Mouse (Mus musculus): ENCODE data around the gene Klrg1. TPM values are rescaled to one million over a fixed set of nuclear protein-coding genes. Genes with fewer than 3 reads are reported as not detected.

Klrg1 gene
- polyA plus RNA-seq, 1 experiment from 2014 or later = not detected

- Histone ChIP-seq H3K4me2 (replicated peaks; ENCODE audit: low read depth, low read length) (no peak overlapping the region), H3K36me3 (ENCODE audit: insufficient read depth, low read length) (no peaks in the 10 kb centered on the region), H3K9ac (replicated peaks; ENCODE audit: low read depth) (no peak overlapping the region), H3K9me3 (ENCODE audit: low read length) (no peaks in the 10 kb centered on the region), H3K27ac (ENCODE audit: low read length) (no peak overlapping the region), H3K27me3 (replicated peaks; ENCODE audit: insufficient read depth, low read length) (no peaks in the 10 kb centered on the region), H3K4me3 (ENCODE audit: low read depth, low read length) (no peak overlapping the region), H3K4me1 (ENCODE audit: insufficient read depth, low read depth, low read length) (no peaks in the 10 kb centered on the region)
- ATAC-seq (no peak), DNase-seq (ENCODE audit: low spot score) (no peak)
- no peak for TF ChIP-seq EP300 (IDR thresholded peaks at IDR 0.05)
- TF ChIP-seq CTCF (IDR thresholded peaks at IDR 0.05) = no peak
- WGBS = 75% methylated on average over 1 of the region's 1 CpGs
Observed at GRCm38 (mm10) chr6:122302121-122302520, 19.4 kb upstream of the Klrg1 start.

- DNase-seq (ENCODE audit: low spot score) = no peak
- TF ChIP-seq CTCF (IDR thresholded peaks at IDR 0.05) (no peak), EP300 (IDR thresholded peaks at IDR 0.05) (no peak)
- no peak for ATAC-seq
- H3K36me3 ChIP-seq (ENCODE audit: insufficient read depth, low read length) = no peaks in the 10 kb centered on the region
- no peaks in the 10 kb centered on the region for H3K4me1 ChIP-seq (ENCODE audit: insufficient read depth, low read depth, low read length)
- no peak overlapping the region for H3K4me2 ChIP-seq (replicated peaks; ENCODE audit: low read depth, low read length)
- no peak overlapping the region for H3K9ac ChIP-seq (replicated peaks; ENCODE audit: low read depth)
- no peak overlapping the region for H3K4me3 ChIP-seq (ENCODE audit: low read depth, low read length)
- no peaks in the 10 kb centered on the region for H3K9me3 ChIP-seq (ENCODE audit: low read length)
- WGBS = 22% methylated on average over 3 of the region's 3 CpGs
- H3K27ac ChIP-seq (ENCODE audit: low read length) = no peak overlapping the region
- no peaks in the 10 kb centered on the region for H3K27me3 ChIP-seq (replicated peaks; ENCODE audit: insufficient read depth, low read length)
Observed at GRCm38 (mm10) chr6:122299621-122300133, 17.0 kb upstream of the Klrg1 start.

GRCm38 (mm10) chr6:122298223-122298609 lies 15.5 kb upstream of the Klrg1 start:
- H3K27ac ChIP-seq (ENCODE audit: low read length) = no peak overlapping the region
- 45% methylated on average over 4 of the region's 4 CpGs for WGBS
- no peaks in the 10 kb centered on the region for H3K9me3 ChIP-seq (ENCODE audit: low read length)
- ATAC-seq = no peak
- no peak for DNase-seq (ENCODE audit: low spot score)
- H3K4me1 ChIP-seq (ENCODE audit: insufficient read depth, low read depth, low read length) = no peaks in the 10 kb centered on the region
- H3K36me3 ChIP-seq (ENCODE audit: insufficient read depth, low read length) = no peaks in the 10 kb centered on the region
- H3K27me3 ChIP-seq (replicated peaks; ENCODE audit: insufficient read depth, low read length) = no peaks in the 10 kb centered on the region
- no peak overlapping the region for H3K4me3 ChIP-seq (ENCODE audit: low read depth, low read length)
- H3K9ac ChIP-seq (replicated peaks; ENCODE audit: low read depth) = no peak overlapping the region
- no peak overlapping the region for H3K4me2 ChIP-seq (replicated peaks; ENCODE audit: low read depth, low read length)
- TF ChIP-seq EP300 (IDR thresholded peaks at IDR 0.05) = no peak

- 5% methylated on average over 25 of the region's 25 CpGs for WGBS
- no peaks in the 10 kb centered on the region for H3K36me3 ChIP-seq (ENCODE audit: insufficient read depth, low read length)
- no peak; the same call in 1 of the 2 replicates for ATAC-seq
- H3K9ac ChIP-seq (replicated peaks; ENCODE audit: low read depth) = peak overlapping the region; percentile 8; the same call in 1 of the 2 replicates
- H3K4me1 ChIP-seq (ENCODE audit: insufficient read depth, low read depth, low read length) = no peaks in the 10 kb centered on the region
- no peaks in the 10 kb centered on the region for H3K9me3 ChIP-seq (ENCODE audit: low read length)
- no peaks in the 10 kb centered on the region for H3K27me3 ChIP-seq (replicated peaks; ENCODE audit: insufficient read depth, low read length)
- peak; percentile 22 for DNase-seq (ENCODE audit: low spot score)
- no peak overlapping the region for H3K27ac ChIP-seq (ENCODE audit: low read length)
- TF ChIP-seq CTCF (IDR thresholded peaks at IDR 0.05) = no peak
- TF ChIP-seq EP300 (IDR thresholded peaks at IDR 0.05) = no peak
- H3K4me3 ChIP-seq (ENCODE audit: low read depth, low read length) = peak overlapping the region; percentile 44
- peak overlapping the region; percentile 63 for H3K4me2 ChIP-seq (replicated peaks; ENCODE audit: low read depth, low read length)
Observed at GRCm38 (mm10) chr6:122297279-122298222, 14.9 kb upstream of the Klrg1 start.

GRCm38 (mm10) chr6:122296918-122297278 lies 14.2 kb upstream of the Klrg1 start:
- ATAC-seq (no peak), DNase-seq (ENCODE audit: low spot score) (no peak)
- H3K27me3 ChIP-seq (replicated peaks; ENCODE audit: insufficient read depth, low read length) = no peaks in the 10 kb centered on the region
- H3K27ac ChIP-seq (ENCODE audit: low read length) = no peak overlapping the region
- H3K4me1 ChIP-seq (ENCODE audit: insufficient read depth, low read depth, low read length) = no peaks in the 10 kb centered on the region
- TF ChIP-seq CTCF (IDR thresholded peaks at IDR 0.05) (no peak), EP300 (IDR thresholded peaks at IDR 0.05) (no peak)
- no peaks in the 10 kb centered on the region for H3K36me3 ChIP-seq (ENCODE audit: insufficient read depth, low read length)
- peak overlapping the region; percentile 44 for H3K4me3 ChIP-seq (ENCODE audit: low read depth, low read length)
- WGBS = 26% methylated on average over 3 of the region's 3 CpGs
- no peak overlapping the region for H3K9ac ChIP-seq (replicated peaks; ENCODE audit: low read depth)
- H3K4me2 ChIP-seq (replicated peaks; ENCODE audit: low read depth, low read length) = peak overlapping the region; percentile 63
- H3K9me3 ChIP-seq (ENCODE audit: low read length) = no peaks in the 10 kb centered on the region

GRCm38 (mm10) chr6:122295242-122295641 lies 12.6 kb upstream of the Klrg1 start:
- Histone ChIP-seq H3K4me3 (ENCODE audit: low read depth, low read length) (no peak overlapping the region), H3K36me3 (ENCODE audit: insufficient read depth, low read length) (no peaks in the 10 kb centered on the region), H3K9ac (replicated peaks; ENCODE audit: low read depth) (no peak overlapping the region), H3K9me3 (ENCODE audit: low read length) (no peaks in the 10 kb centered on the region), H3K4me1 (ENCODE audit: insufficient read depth, low read depth, low read length) (no peaks in the 10 kb centered on the region), H3K27ac (ENCODE audit: low read length) (no peak overlapping the region), H3K27me3 (replicated peaks; ENCODE audit: insufficient read depth, low read length) (no peaks in the 10 kb centered on the region), H3K4me2 (replicated peaks; ENCODE audit: low read depth, low read length) (no peak overlapping the region)
- ATAC-seq (no peak), DNase-seq (ENCODE audit: low spot score) (no peak)
- WGBS = 50% methylated on average over 9 of the region's 9 CpGs
- no peak for TF ChIP-seq EP300 (IDR thresholded peaks at IDR 0.05)
- TF ChIP-seq CTCF (IDR thresholded peaks at IDR 0.05) = 0 out of 2 replicates have a peak, but pooled peaks have one; percentile 24

All from lung, postnatal 0 days (tissue).